Mouse (Mus musculus) kidney, postnatal 0 days (tissue): ENCODE results near the gene Mast4. TPM values are rescaled to one million over a fixed set of nuclear protein-coding genes. Genes with fewer than 3 reads are reported as not detected.

Experiments
- ATAC-seq: fragments of 200-750 bp; cut with Nextera tagmentation; replicated peaks from 2 replicates; pipeline ENCODE4 v1.8.0; 2017; ENCODE audit warnings: low read depth, moderate number of reproducible peaks, moderate TSS enrichment, moderate library complexity; ENCODE audit not compliant: low FRiP score
- DNase-seq: peaks from one replicate; pipeline ENCODE4 v3.0.0-alpha.2; 2016; ENCODE audit warnings: low spot score
- H3K27ac ChIP-seq: fragments of 300-500 bp; sonication (generic); 2 replicates; pipeline ENCODE4 v1.5.1; 2014; ENCODE audit warnings: mild to moderate bottlenecking
- H3K27me3 ChIP-seq: fragments of 300-500 bp; sonication (generic); 2 replicates; pipeline ENCODE4 v1.6.1; 2014; ENCODE audit warnings: low read length, mixed read lengths; ENCODE audit not compliant: insufficient read depth
- H3K36me3 ChIP-seq: fragments of 300-500 bp; sonication (generic); 2 replicates; pipeline ENCODE4 v1.6.1; 2014; ENCODE audit warnings: low read length, mixed read lengths; ENCODE audit not compliant: insufficient read depth
- H3K4me1 ChIP-seq: fragments of 300-500 bp; sonication (generic); replicated peaks from 2 replicates; pipeline ENCODE4 v1.6.1; 2014; ENCODE audit warnings: antibody characterized with exemption, low read length, mixed read lengths; ENCODE audit not compliant: insufficient read depth
- H3K4me2 ChIP-seq: fragments of 300-500 bp; sonication (generic); 2 replicates; pipeline ENCODE4 v1.6.1; 2014; ENCODE audit warnings: mild to moderate bottlenecking, low read length, moderate library complexity, mixed read lengths
- H3K4me3 ChIP-seq: fragments of 300-500 bp; sonication (generic); replicated peaks from 2 replicates; pipeline ENCODE4 v1.5.1; 2014; ENCODE audit warnings: low read depth, low read length
- H3K9ac ChIP-seq: fragments of 300-500 bp; sonication (generic); 2 replicates; pipeline ENCODE4 v1.6.1; 2014; ENCODE audit warnings: low read depth, low read length
- H3K9me3 ChIP-seq: fragments of 300-500 bp; sonication (generic); replicated peaks from 2 replicates; pipeline ENCODE4 v1.6.1; 2016; ENCODE audit warnings: low read length, inconsistent platforms, mixed read lengths
- CTCF ChIP-seq: IDR thresholded peaks from 2 replicates; pipeline ENCODE4 v1.5.1; 2016; ENCODE audit warnings: antibody characterized with exemption, low read depth, mild to moderate bottlenecking, moderate library complexity
- WGBS: fragments of 180-500 bp; shearing (Covaris S2); extraction: QIAGEN DNeasy Blood & Tissue Kit; methylation state at CpG from one replicate; pipeline ENCODE4 v1.1.7; 2014; 5-methylcytosine and 5-hydroxymethylcytosine counted together
- polyA plus RNA-seq: library from polyadenylated mRNA; unstranded; fragments of >200 nt; fragmentation: Nextera tagmentation; extraction: Ambion mirVana; gene quantifications from 2 replicates; pipeline ENCODE4 v1.2.1, GENCODE M21; 2015

The Mast4 gene
- polyA plus RNA-seq, 1 experiment from 2014 or later = 10.6 TPM

- no peak for DNase-seq
Measured at GRCm38 (mm10) chr13:103014631-103015030, 319.7 kb downstream of the Mast4 start.

GRCm38 (mm10) chr13:103014222-103014621 is 320.1 kb downstream of the Mast4 start:
- ATAC-seq (no peak), DNase-seq (no peak)
- Histone ChIP-seq H3K4me3 (no peak overlapping the region), H3K36me3 (no peaks in the 10 kb centered on the region), H3K4me2 (no peak overlapping the region), H3K9ac (no peak overlapping the region), H3K27me3 (no peaks in the 10 kb centered on the region), H3K9me3 (no peaks in the 10 kb centered on the region), H3K27ac (no peak overlapping the region), H3K4me1 (no peaks in the 10 kb centered on the region)
- no peak for TF ChIP-seq CTCF
- WGBS = 92% methylated on average over 1 of the region's 1 CpGs

More at GRCm38 (mm10) chr13:103014631-103015030, 319.7 kb downstream of the Mast4 start:
- no peak overlapping the region for H3K4me3 ChIP-seq
- no peaks in the 10 kb centered on the region for H3K9me3 ChIP-seq
- H3K27me3 ChIP-seq = no peaks in the 10 kb centered on the region
- H3K9ac ChIP-seq = no peak overlapping the region
- no peaks in the 10 kb centered on the region for H3K36me3 ChIP-seq
- no peaks in the 10 kb centered on the region for H3K4me1 ChIP-seq
- H3K27ac ChIP-seq = no peak overlapping the region
- TF ChIP-seq CTCF = no peak
- no peak overlapping the region for H3K4me2 ChIP-seq
- no peak for ATAC-seq
- WGBS = 92% methylated on average over 6 of the region's 6 CpGs

GRCm38 (mm10) chr13:103005227-103005626 is 329.1 kb downstream of the Mast4 start:
- ATAC-seq = no peak
- TF ChIP-seq CTCF = no peak

GRCm38 (mm10) chr13:103001831-103002230 is 332.5 kb downstream of the Mast4 start:
- no peak for TF ChIP-seq CTCF
- Histone ChIP-seq H3K36me3 (no peaks in the 10 kb centered on the region), H3K4me2 (no peak overlapping the region), H3K9ac (no peak overlapping the region), H3K9me3 (no peaks in the 10 kb centered on the region), H3K27me3 (no peaks in the 10 kb centered on the region), H3K4me1 (no peaks in the 10 kb centered on the region), H3K4me3 (no peak overlapping the region), H3K27ac (no peak overlapping the region)
- WGBS = 66% methylated on average over 1 of the region's 1 CpGs
- ATAC-seq (no peak), DNase-seq (no peak)

More at GRCm38 (mm10) chr13:103005227-103005626, 329.1 kb downstream of the Mast4 start:
- no peaks in the 10 kb centered on the region for H3K36me3 ChIP-seq
- H3K9me3 ChIP-seq = no peaks in the 10 kb centered on the region
- no peaks in the 10 kb centered on the region for H3K4me1 ChIP-seq
- H3K27ac ChIP-seq = no peak overlapping the region
- no peak for DNase-seq
- 80% methylated on average over 2 of the region's 2 CpGs for WGBS
- H3K27me3 ChIP-seq = no peaks in the 10 kb centered on the region
- H3K4me3 ChIP-seq = no peak overlapping the region
- H3K4me2 ChIP-seq = no peak overlapping the region
- no peak overlapping the region for H3K9ac ChIP-seq

- H3K9me3 ChIP-seq = no peaks in the 10 kb centered on the region
- H3K27me3 ChIP-seq = no peaks in the 10 kb centered on the region
- WGBS = 66% methylated on average over 7 of the region's 7 CpGs
Measured at GRCm38 (mm10) chr13:103000891-103001290, 333.4 kb downstream of the Mast4 start.

GRCm38 (mm10) chr13:102994098-102994497 is 340.2 kb downstream of the Mast4 start:
- H3K4me2 ChIP-seq = no peak overlapping the region
- no peak overlapping the region for H3K27ac ChIP-seq
- 85% methylated on average over 11 of the region's 11 CpGs for WGBS
- no peak overlapping the region for H3K9ac ChIP-seq
- TF ChIP-seq CTCF = no peak
- no peaks in the 10 kb centered on the region for H3K9me3 ChIP-seq
- DNase-seq = no peak
- H3K4me1 ChIP-seq = peaks cover 7% of the 10 kb centered on the region; the same call in 1 of the 2 replicates
- no peak overlapping the region for H3K4me3 ChIP-seq
- ATAC-seq = no peak
- H3K36me3 ChIP-seq = no peaks in the 10 kb centered on the region
- no peaks in the 10 kb centered on the region for H3K27me3 ChIP-seq

More at GRCm38 (mm10) chr13:103000891-103001290, 333.4 kb downstream of the Mast4 start:
- DNase-seq = no peak
- Histone ChIP-seq H3K36me3 (no peaks in the 10 kb centered on the region), H3K27ac (no peak overlapping the region), H3K4me3 (no peak overlapping the region), H3K9ac (no peak overlapping the region), H3K4me2 (no peak overlapping the region), H3K4me1 (no peaks in the 10 kb centered on the region)
- TF ChIP-seq CTCF = no peak
- ATAC-seq = no peak
